Mouse (Mus musculus) forebrain, embryonic 14.5 days (tissue): ENCODE results near the gene Slc22a15. TPM values are rescaled to one million over a fixed set of nuclear protein-coding genes. Genes with fewer than 3 reads are reported as not detected.

Experiments used
- ATAC-seq: fragments of 200-750 bp; cut with Nextera tagmentation; 2 replicates; pipeline ENCODE4 v1.8.0; 2017; ENCODE audit warnings: mild to moderate bottlenecking, moderate library complexity
- DNase-seq: peaks from one replicate; pipeline ENCODE4 v3.0.0-alpha.2; 2015; ENCODE audit warnings: low spot score
- H3K27ac ChIP-seq: fragments of 300-500 bp; sonication (generic); 2 replicates; pipeline ENCODE4 v1.5.1; 2014; ENCODE audit warnings: low read depth, mild to moderate bottlenecking, control low read depth, low read length, moderate library complexity
- H3K27me3 ChIP-seq: fragments of 300-500 bp; sonication (generic); replicated peaks from 2 replicates; pipeline ENCODE4 v1.6.1; 2014; ENCODE audit warnings: low read length, control low read depth, mixed read lengths; ENCODE audit not compliant: control insufficient read depth, insufficient read depth
- H3K36me3 ChIP-seq: fragments of 300-500 bp; sonication (generic); 2 replicates; pipeline ENCODE4 v1.6.1; 2014; ENCODE audit warnings: low read length, control low read depth; ENCODE audit not compliant: control insufficient read depth, insufficient read depth
- H3K4me1 ChIP-seq: fragments of 300-500 bp; sonication (generic); 2 replicates; pipeline ENCODE4 v1.6.1; 2014; ENCODE audit warnings: antibody characterized with exemption, low read length, control low read depth; ENCODE audit not compliant: control insufficient read depth, insufficient read depth
- H3K4me2 ChIP-seq: fragments of 300-500 bp; sonication (generic); 2 replicates; pipeline ENCODE4 v1.6.1; 2014; ENCODE audit warnings: mild to moderate bottlenecking, control low read depth, low read length
- H3K4me3 ChIP-seq: fragments of 300-500 bp; sonication (generic); 2 replicates; pipeline ENCODE4 v1.5.1; 2014; ENCODE audit warnings: low read depth, low read length, control low read depth
- H3K9ac ChIP-seq: fragments of 300-500 bp; sonication (generic); 2 replicates; pipeline ENCODE4 v1.6.1; 2014; ENCODE audit warnings: mild to moderate bottlenecking, low read length, control low read depth, moderate library complexity
- H3K9me3 ChIP-seq: fragments of 300-500 bp; sonication (generic); replicated peaks from 2 replicates; pipeline ENCODE4 v1.6.1; 2016; ENCODE audit warnings: low read length, control low read depth, mixed read lengths; ENCODE audit not compliant: control insufficient read depth
- WGBS: fragments of 180-500 bp; shearing (Covaris S2); extraction: QIAGEN DNeasy Blood & Tissue Kit; methylation state at CpG from one replicate; pipeline ENCODE4 v1.1.7; 2014; 5-methylcytosine and 5-hydroxymethylcytosine counted together
- polyA plus RNA-seq: library from polyadenylated mRNA; unstranded; fragments of >200 nt; fragmentation: Nextera tagmentation; extraction: Ambion mirVana; gene quantifications from 2 replicates; pipeline ENCODE4 v1.2.1, GENCODE M21; 2014

The Slc22a15 gene
- polyA plus RNA-seq, 1 experiment from 2014 or later, result 4.0 TPM

DNA sequence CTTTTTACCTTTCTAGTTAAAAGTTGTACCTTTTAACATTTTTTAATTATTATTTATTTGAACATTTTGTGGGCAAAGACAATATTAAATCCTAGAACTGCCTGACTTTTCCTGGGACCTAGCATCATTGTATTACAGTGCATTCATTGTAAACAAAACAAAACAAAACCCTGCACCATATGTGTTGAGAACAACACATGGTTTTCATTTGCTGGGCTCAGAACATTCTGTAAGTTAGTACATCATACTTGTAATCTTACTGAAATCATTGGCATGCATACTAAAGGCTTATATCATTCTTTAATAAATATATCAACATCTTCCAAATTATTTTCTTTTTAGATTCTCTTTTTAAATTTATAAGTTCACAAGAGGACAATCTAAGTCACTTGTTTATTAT is 2.4 kb upstream of the Slc22a15 start:
- Histone ChIP-seq H3K27ac (no peak overlapping the region), H3K4me3 (no peak overlapping the region), H3K27me3 (no peaks in the 10 kb centered on the region), H3K4me2 (no peak overlapping the region), H3K9me3 (no peaks in the 10 kb centered on the region), H3K4me1 (peaks cover 10% of the 10 kb centered on the region; the same call in 1 of the 2 replicates), H3K36me3 (no peaks in the 10 kb centered on the region), H3K9ac (no peak overlapping the region)
- no peak for DNase-seq
- no peak for ATAC-seq

DNA sequence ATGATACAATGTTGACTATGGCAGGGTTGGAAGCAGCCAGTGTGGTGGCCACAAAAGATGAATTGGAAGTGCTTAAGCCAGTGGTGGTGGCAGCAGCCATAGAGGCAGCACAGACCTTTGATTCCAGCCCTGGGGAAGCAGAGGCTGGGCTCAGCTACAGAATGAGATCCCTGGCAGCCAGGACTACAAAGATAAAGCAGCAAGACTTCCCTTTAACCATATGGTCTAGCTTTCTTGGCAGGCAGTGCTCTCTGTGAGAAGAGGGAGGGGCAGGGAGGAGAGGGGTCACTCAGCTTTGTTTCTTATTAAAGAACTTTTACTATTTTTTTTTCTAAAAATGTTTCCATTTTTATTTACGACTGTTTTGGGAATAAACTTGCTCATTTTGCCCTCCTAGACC is 1.4 kb upstream of the Slc22a15 start:
- Histone ChIP-seq H3K4me1 (peaks cover 10% of the 10 kb centered on the region; the same call in 1 of the 2 replicates), H3K36me3 (no peaks in the 10 kb centered on the region), H3K27ac (peak overlapping the region; percentile 69), H3K4me3 (no peak overlapping the region), H3K27me3 (no peaks in the 10 kb centered on the region), H3K9ac (no peak overlapping the region), H3K4me2 (peak overlapping the region; percentile 78; the same call in 1 of the 2 replicates), H3K9me3 (no peaks in the 10 kb centered on the region)
- DNase-seq (peak; percentile 85), ATAC-seq (peak; percentile 56; the same call in 1 of the 2 replicates)
- 76% methylated on average over 1 of the region's 1 CpGs for WGBS

DNA sequence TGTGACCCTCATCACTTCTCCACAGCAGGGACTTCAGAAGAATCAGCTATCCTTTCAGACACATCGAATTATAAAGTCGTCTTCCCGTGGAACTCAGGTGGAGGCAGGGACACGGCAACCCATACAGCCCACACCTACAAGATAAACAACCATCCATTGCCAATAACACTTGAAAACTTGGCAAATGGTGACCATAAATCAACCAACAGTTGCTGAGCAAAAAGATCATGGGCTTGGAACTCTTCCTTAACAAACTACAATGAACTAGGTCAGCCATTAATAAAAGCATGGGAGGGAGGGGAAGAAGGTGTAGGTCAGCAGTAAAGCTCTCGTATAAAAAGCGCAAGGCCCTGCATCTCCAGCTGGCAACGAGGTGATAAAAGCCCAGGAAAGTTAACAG is 1.9 kb downstream of the Slc22a15 start:
- H3K4me2 ChIP-seq, result 0 out of 2 replicates have a peak overlapping the region, but pooled peaks have one; percentile 78
- H3K9ac ChIP-seq, result no peak overlapping the region
- H3K9me3 ChIP-seq, result no peaks in the 10 kb centered on the region
- DNase-seq (no peak), ATAC-seq (no peak)
- H3K4me1 ChIP-seq, result peaks cover 6% of the 10 kb centered on the region; the same call in 1 of the 2 replicates
- WGBS, result 84% methylated on average over 7 of the region's 7 CpGs
- no peak overlapping the region for H3K27ac ChIP-seq
- H3K27me3 ChIP-seq, result no peaks in the 10 kb centered on the region
- H3K4me3 ChIP-seq, result no peak overlapping the region
- H3K36me3 ChIP-seq, result no peaks in the 10 kb centered on the region

GRCm38 (mm10) chr3:101918526-101918925 is 5.7 kb downstream of the Slc22a15 start:
- DNase-seq (no peak), ATAC-seq (no peak)
- Histone ChIP-seq H3K27ac (no peak overlapping the region), H3K9me3 (no peaks in the 10 kb centered on the region), H3K4me1 (no peaks in the 10 kb centered on the region; the same call in 1 of the 2 replicates), H3K9ac (no peak overlapping the region), H3K4me2 (no peak overlapping the region), H3K36me3 (no peaks in the 10 kb centered on the region; the same call in 1 of the 2 replicates), H3K4me3 (no peak overlapping the region), H3K27me3 (no peaks in the 10 kb centered on the region)
- WGBS, result 95% methylated on average over 3 of the region's 3 CpGs

DNA sequence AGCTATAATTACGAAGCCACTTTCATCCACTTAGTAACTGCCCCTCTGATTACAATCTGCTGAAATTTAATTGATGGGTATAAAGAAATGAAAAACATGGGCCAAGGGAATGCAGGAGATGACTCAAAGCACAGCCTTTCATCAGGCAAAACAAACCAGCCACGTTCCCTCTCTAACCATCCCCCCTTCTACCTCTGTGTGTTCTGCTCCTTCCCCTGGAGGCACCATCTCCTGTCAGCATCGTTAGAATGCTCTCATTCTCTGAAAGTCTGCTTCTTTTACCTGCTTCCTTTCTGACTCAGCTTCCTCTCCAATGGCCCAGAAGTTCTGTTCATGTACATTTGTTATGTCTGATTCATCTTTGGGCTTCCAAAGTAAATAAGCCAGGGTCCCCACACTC is 6.6 kb downstream of the Slc22a15 start:
- Histone ChIP-seq H3K9me3 (no peaks in the 10 kb centered on the region), H3K36me3 (no peaks in the 10 kb centered on the region; the same call in 1 of the 2 replicates), H3K9ac (no peak overlapping the region), H3K4me3 (no peak overlapping the region), H3K27ac (no peak overlapping the region), H3K4me1 (no peaks in the 10 kb centered on the region; the same call in 1 of the 2 replicates), H3K27me3 (no peaks in the 10 kb centered on the region), H3K4me2 (no peak overlapping the region)
- WGBS, result 27% methylated on average over 3 of the region's 3 CpGs
- no peak for ATAC-seq
- DNase-seq, result no peak

GRCm38 (mm10) chr3:101916525-101916924 is 7.7 kb downstream of the Slc22a15 start:
- H3K4me1 ChIP-seq, result no peaks in the 10 kb centered on the region
- H3K27me3 ChIP-seq, result no peaks in the 10 kb centered on the region
- H3K9ac ChIP-seq, result no peak overlapping the region
- H3K27ac ChIP-seq, result no peak overlapping the region
- ATAC-seq (no peak), DNase-seq (peak; percentile 19)
- H3K36me3 ChIP-seq, result no peaks in the 10 kb centered on the region; the same call in 1 of the 2 replicates
- no peak overlapping the region for H3K4me2 ChIP-seq
- 63% methylated on average over 5 of the region's 5 CpGs for WGBS
- H3K9me3 ChIP-seq, result no peaks in the 10 kb centered on the region
- no peak overlapping the region for H3K4me3 ChIP-seq

GRCm38 (mm10) chr3:101915048-101915801 is 9.0 kb downstream of the Slc22a15 start:
- ATAC-seq, result no peak
- Histone ChIP-seq H3K36me3 (no peaks in the 10 kb centered on the region; the same call in 1 of the 2 replicates), H3K4me3 (no peak overlapping the region), H3K9ac (no peak overlapping the region), H3K27me3 (no peaks in the 10 kb centered on the region), H3K9me3 (no peaks in the 10 kb centered on the region), H3K4me1 (no peaks in the 10 kb centered on the region), H3K4me2 (no peak overlapping the region), H3K27ac (no peak overlapping the region)
- no peak for DNase-seq
- WGBS, result 86% methylated on average over 14 of the region's 14 CpGs

GRCm38 (mm10) chr3:101914266-101914665 is 10.0 kb downstream of the Slc22a15 start:
- Histone ChIP-seq H3K4me2 (no peak overlapping the region), H3K9me3 (no peaks in the 10 kb centered on the region), H3K4me1 (no peaks in the 10 kb centered on the region), H3K9ac (no peak overlapping the region), H3K36me3 (no peaks in the 10 kb centered on the region; the same call in 1 of the 2 replicates), H3K4me3 (no peak overlapping the region), H3K27ac (no peak overlapping the region), H3K27me3 (no peaks in the 10 kb centered on the region)
- no peak for DNase-seq
- ATAC-seq, result no peak
- WGBS, result 82% methylated on average over 5 of the region's 5 CpGs

GRCm38 (mm10) chr3:101912041-101912440 is 12.2 kb downstream of the Slc22a15 start:
- ATAC-seq (no peak), DNase-seq (no peak)
- Histone ChIP-seq H3K9me3 (no peaks in the 10 kb centered on the region; the same call in 1 of the 2 replicates), H3K36me3 (no peaks in the 10 kb centered on the region; the same call in 1 of the 2 replicates), H3K4me3 (no peak overlapping the region), H3K27me3 (no peaks in the 10 kb centered on the region), H3K4me2 (no peak overlapping the region), H3K9ac (no peak overlapping the region), H3K4me1 (no peaks in the 10 kb centered on the region), H3K27ac (no peak overlapping the region)
- WGBS, result 86% methylated on average over 6 of the region's 6 CpGs
